Mouse (Mus musculus) lung, embryonic 15.5 days (tissue): ENCODE data around the gene Vezf1. TPM values are rescaled to one million over a fixed set of nuclear protein-coding genes. Genes with fewer than 3 reads are reported as not detected.

ENCODE experiments used
- ATAC-seq: fragments of 200-750 bp; cut with Nextera tagmentation; 2 replicates; pipeline ENCODE4 v1.8.0; 2017; ENCODE audit warnings: moderate number of reproducible peaks, borderline replicate concordance; ENCODE audit not compliant: low FRiP score, low TSS enrichment; ENCODE audit errors: extremely low read depth
- H3K27ac ChIP-seq: fragments of 300-500 bp; sonication (generic); 2 replicates; pipeline ENCODE4 v1.5.1; 2015; ENCODE audit warnings: moderate library complexity, mild to moderate bottlenecking, inconsistent platforms
- H3K27me3 ChIP-seq: fragments of 300-500 bp; sonication (generic); 2 replicates; pipeline ENCODE4 v1.6.1; 2015; ENCODE audit warnings: inconsistent platforms
- H3K36me3 ChIP-seq: fragments of 300-500 bp; sonication (generic); 2 replicates; pipeline ENCODE4 v1.6.1; 2015; ENCODE audit warnings: inconsistent platforms
- H3K4me1 ChIP-seq: fragments of 300-500 bp; sonication (generic); 2 replicates; pipeline ENCODE4 v1.6.1; 2015; ENCODE audit warnings: inconsistent platforms
- H3K4me2 ChIP-seq: fragments of 300-500 bp; sonication (generic); 2 replicates; pipeline ENCODE4 v1.6.1; 2015; ENCODE audit warnings: inconsistent platforms, mild to moderate bottlenecking, moderate library complexity
- H3K4me3 ChIP-seq: fragments of 300-500 bp; sonication (generic); 2 replicates; pipeline ENCODE4 v1.5.1; 2015; ENCODE audit warnings: mild to moderate bottlenecking, inconsistent platforms
- H3K9ac ChIP-seq: fragments of 300-500 bp; sonication (generic); 2 replicates; pipeline ENCODE4 v1.6.1; 2015; ENCODE audit warnings: inconsistent platforms
- H3K9me3 ChIP-seq: fragments of 300-500 bp; sonication (generic); 2 replicates; pipeline ENCODE4 v1.6.1; 2016; ENCODE audit warnings: inconsistent platforms
- WGBS: fragments of 180-500 bp; shearing (Covaris S2); methylation state at CpG from one replicate; pipeline ENCODE4 v1.1.7; 2015; 5-methylcytosine and 5-hydroxymethylcytosine counted together
- polyA plus RNA-seq: library from polyadenylated mRNA; unstranded; fragments of >200 nt; fragmentation: Nextera tagmentation; extraction: Ambion mirVana; gene quantifications from 2 replicates; pipeline ENCODE4 v1.2.1, GENCODE M21; 2015

Vezf1 gene
- polyA plus RNA-seq, 1 experiment from 2014 or later: 39.7 TPM

DNA sequence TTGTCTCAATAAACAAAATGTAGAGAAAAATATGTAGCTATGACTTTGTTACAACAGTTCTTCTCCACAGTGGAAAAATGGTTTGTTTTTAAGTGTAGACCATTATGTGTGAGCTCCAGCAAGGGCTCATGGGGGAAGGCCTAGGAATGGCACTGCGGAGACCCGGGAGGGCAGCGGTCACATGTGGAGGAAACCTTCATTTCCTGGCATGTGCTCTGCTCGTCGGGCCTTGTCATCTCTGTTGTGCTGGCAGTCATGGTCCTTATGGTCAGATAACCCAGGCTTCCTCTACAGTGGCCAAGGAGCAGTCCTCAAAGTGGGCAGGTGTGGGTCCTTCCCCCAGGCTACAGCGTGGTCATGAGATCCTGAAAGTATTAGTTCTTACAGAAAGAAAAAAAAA, 15.6 kb downstream of the Vezf1 start:
- Histone ChIP-seq H3K27ac (no peak overlapping the region), H3K36me3 (peaks cover 42% of the 10 kb centered on the region), H3K4me3 (no peak overlapping the region), H3K9me3 (no peaks in the 10 kb centered on the region), H3K27me3 (no peaks in the 10 kb centered on the region), H3K4me2 (no peak overlapping the region), H3K9ac (no peak overlapping the region), H3K4me1 (peaks cover 14% of the 10 kb centered on the region)
- ATAC-seq: no peak
- 66% methylated on average over 6 of the region's 6 CpGs for WGBS

- Histone ChIP-seq H3K4me3 (peak overlapping the region; percentile 35), H3K4me2 (peak overlapping the region; percentile 68), H3K9me3 (no peaks in the 10 kb centered on the region), H3K4me1 (peaks cover 14% of the 10 kb centered on the region), H3K27ac (peak overlapping the region; percentile 54), H3K27me3 (no peaks in the 10 kb centered on the region), H3K9ac (peak overlapping the region; percentile 24; the same call in 1 of the 2 replicates), H3K36me3 (peaks cover 10% of the 10 kb centered on the region)
- peak; percentile 96 for ATAC-seq
- WGBS: 5% methylated on average over 25 of the region's 25 CpGs
Measured at GRCm38 (mm10) chr11:88086737-88087627, 18.9 kb downstream of the Vezf1 start.

DNA sequence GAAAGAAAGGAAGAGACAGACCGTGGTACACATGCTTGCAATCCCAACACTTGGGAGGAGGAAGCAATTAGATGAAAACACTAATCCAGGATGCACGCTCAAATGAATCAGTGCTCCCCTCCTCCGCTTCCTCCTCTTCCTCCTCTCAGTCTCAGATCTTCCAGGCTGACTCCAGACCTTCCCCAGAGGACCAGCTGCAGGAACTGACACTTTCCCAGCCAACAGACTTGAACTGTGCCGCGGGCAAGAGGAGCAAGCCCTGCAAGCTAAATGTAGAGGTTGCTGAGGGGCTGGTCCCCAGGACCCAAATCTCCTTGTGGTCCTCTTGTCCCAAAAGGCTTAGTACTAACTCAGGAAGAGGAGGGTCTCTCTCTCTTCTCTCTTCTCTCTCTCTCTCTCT, 21.1 kb downstream of the Vezf1 start:
- Histone ChIP-seq H3K36me3 (no peaks in the 10 kb centered on the region; the same call in 1 of the 2 replicates), H3K9me3 (no peaks in the 10 kb centered on the region), H3K9ac (no peak overlapping the region), H3K4me3 (no peak overlapping the region), H3K4me1 (peaks cover 14% of the 10 kb centered on the region), H3K4me2 (no peak overlapping the region), H3K27me3 (no peaks in the 10 kb centered on the region), H3K27ac (no peak overlapping the region)
- 48% methylated on average over 5 of the region's 5 CpGs for WGBS
- ATAC-seq: no peak

- H3K36me3 ChIP-seq: no peaks in the 10 kb centered on the region
- no peak overlapping the region for H3K27ac ChIP-seq
- no peak for ATAC-seq
- H3K4me2 ChIP-seq: no peak overlapping the region
- H3K9me3 ChIP-seq: no peaks in the 10 kb centered on the region
- no peak overlapping the region for H3K4me3 ChIP-seq
- no peak overlapping the region for H3K9ac ChIP-seq
- H3K4me1 ChIP-seq: peaks cover 14% of the 10 kb centered on the region
- 74% methylated on average over 5 of the region's 5 CpGs for WGBS
- H3K27me3 ChIP-seq: no peaks in the 10 kb centered on the region
Measured at GRCm38 (mm10) chr11:88090293-88090692, 22.2 kb downstream of the Vezf1 start.

- Histone ChIP-seq H3K9ac (no peak overlapping the region), H3K9me3 (no peaks in the 10 kb centered on the region), H3K27ac (no peak overlapping the region), H3K4me1 (peaks cover 10% of the 10 kb centered on the region), H3K4me3 (no peak overlapping the region), H3K36me3 (no peaks in the 10 kb centered on the region), H3K27me3 (no peaks in the 10 kb centered on the region), H3K4me2 (no peak overlapping the region)
- whole genome bisulfite sequencing: 67% methylated on average over 1 of the region's 1 CpGs
- ATAC-seq: no peak
Measured at GRCm38 (mm10) chr11:88091949-88092348, 23.9 kb downstream of the Vezf1 start.

DNA sequence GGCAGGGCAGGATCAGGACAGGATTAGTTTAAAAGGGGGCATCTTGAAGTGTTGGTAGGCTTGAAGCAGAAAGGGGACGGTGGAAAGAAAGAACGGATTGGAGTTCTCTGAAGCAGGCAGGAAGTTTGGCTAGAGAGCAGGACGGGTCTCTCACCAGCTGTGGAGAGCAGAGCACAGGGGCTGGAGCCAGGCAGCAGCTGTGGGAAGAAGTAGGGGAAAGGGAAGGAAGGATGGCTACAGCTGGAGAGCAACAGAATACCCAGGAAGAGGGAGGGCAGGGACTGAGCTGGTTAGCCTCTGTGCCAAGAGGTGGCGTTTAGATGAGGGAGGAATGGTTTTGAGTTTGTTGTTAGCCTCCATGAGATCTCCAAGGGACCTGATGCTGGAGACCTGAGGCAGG, 29.1 kb downstream of the Vezf1 start:
- H3K36me3 ChIP-seq: no peaks in the 10 kb centered on the region
- H3K27me3 ChIP-seq: no peaks in the 10 kb centered on the region
- ATAC-seq: peak; percentile 31; the same call in 1 of the 2 replicates
- H3K9me3 ChIP-seq: no peaks in the 10 kb centered on the region
- peaks cover 32% of the 10 kb centered on the region for H3K4me1 ChIP-seq
- no peak overlapping the region for H3K9ac ChIP-seq
- H3K27ac ChIP-seq: peak overlapping the region; percentile 30; the same call in 1 of the 2 replicates
- H3K4me3 ChIP-seq: no peak overlapping the region
- 6% methylated on average over 4 of the region's 4 CpGs for WGBS
- H3K4me2 ChIP-seq: peak overlapping the region; percentile 33; the same call in 1 of the 2 replicates

GRCm38 (mm10) chr11:88098021-88098729, 30.1 kb downstream of the Vezf1 start, which contains the start of gene Cuedc1:
Cuedc1 (plus strand) TSS chr11:88098058.
- H3K9me3 ChIP-seq: no peaks in the 10 kb centered on the region
- H3K4me1 ChIP-seq: peaks cover 37% of the 10 kb centered on the region
- H3K27ac ChIP-seq: peak within 1 kb of the TSS; percentile 90
- no peaks in the 10 kb centered on the region for H3K27me3 ChIP-seq
- H3K4me3 ChIP-seq: peak within 1 kb of the TSS; percentile 88
- peak within 1 kb of the TSS; percentile 87 for H3K9ac ChIP-seq
- WGBS: 21% methylated on average over 17 of the region's 17 CpGs
- H3K36me3 ChIP-seq: no peaks in the 10 kb centered on the region
- ATAC-seq: no peak
- H3K4me2 ChIP-seq: peak within 1 kb of the TSS; percentile 93

DNA sequence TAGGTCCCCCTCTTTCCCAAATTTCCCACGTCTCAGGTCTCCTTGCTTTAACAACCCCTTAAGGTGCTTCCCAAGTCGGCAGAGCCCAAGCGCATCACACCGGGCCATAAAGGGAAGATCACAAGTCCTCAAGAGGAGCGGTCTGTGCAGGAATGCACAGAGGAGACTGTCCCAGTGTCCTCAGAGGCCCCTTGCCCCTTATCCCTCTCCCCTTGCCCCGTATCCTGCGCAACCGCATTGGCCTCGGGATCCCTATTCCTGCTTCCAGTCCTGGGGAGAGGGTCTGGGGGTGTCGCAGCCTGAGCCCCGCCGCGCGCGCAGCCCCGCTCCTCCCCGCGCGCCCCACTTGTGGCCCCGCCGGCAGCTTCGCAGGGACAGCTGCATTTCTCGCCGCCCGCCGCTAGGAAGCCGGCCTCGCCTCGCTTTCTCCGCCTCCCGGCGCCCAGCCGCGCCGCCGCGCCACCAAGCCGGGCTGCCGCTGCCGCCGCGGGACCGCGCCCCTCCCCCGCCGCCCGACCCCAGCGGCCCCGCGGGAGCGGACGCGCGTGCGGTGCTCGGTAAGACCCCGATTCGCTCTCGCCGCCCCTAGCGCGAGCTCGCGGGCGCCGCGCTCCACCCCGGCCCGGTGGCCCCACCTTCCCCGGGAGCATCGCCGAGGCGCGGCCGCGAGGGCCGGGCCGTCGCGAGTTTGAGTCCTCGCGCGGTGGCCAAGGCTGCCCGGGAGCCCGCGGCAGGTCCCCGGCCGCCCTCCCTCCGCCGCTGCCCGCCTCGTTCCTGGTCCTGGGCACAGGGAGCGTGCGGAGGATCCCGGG, 30.9 kb downstream of the Vezf1 start:
- under 1% methylated on average over 76 of the region's 95 CpGs for WGBS

GRCm38 (mm10) chr11:88099599-88100023, 31.5 kb downstream of the Vezf1 start:
- H3K27me3 ChIP-seq: no peaks in the 10 kb centered on the region
- H3K4me1 ChIP-seq: peaks cover 39% of the 10 kb centered on the region
- peak overlapping the region; percentile 90 for H3K27ac ChIP-seq
- H3K36me3 ChIP-seq: no peaks in the 10 kb centered on the region
- H3K9ac ChIP-seq: peak overlapping the region; percentile 87
- H3K9me3 ChIP-seq: no peaks in the 10 kb centered on the region
- peak; percentile 71 for ATAC-seq
- H3K4me2 ChIP-seq: peak overlapping the region; percentile 93
- H3K4me3 ChIP-seq: peak overlapping the region; percentile 88
- under 1% methylated on average over 38 of the region's 38 CpGs for WGBS

More for the DNA sequence above, 30.9 kb downstream of the Vezf1 start:
- Histone ChIP-seq H3K27me3 (no peaks in the 10 kb centered on the region), H3K9ac (peak overlapping the region; percentile 87), H3K36me3 (no peaks in the 10 kb centered on the region), H3K4me1 (peaks cover 39% of the 10 kb centered on the region), H3K4me3 (peak overlapping the region; percentile 88), H3K4me2 (peak overlapping the region; percentile 93), H3K27ac (peak overlapping the region; percentile 90), H3K9me3 (no peaks in the 10 kb centered on the region)
- ATAC-seq: peak; percentile 63

DNA sequence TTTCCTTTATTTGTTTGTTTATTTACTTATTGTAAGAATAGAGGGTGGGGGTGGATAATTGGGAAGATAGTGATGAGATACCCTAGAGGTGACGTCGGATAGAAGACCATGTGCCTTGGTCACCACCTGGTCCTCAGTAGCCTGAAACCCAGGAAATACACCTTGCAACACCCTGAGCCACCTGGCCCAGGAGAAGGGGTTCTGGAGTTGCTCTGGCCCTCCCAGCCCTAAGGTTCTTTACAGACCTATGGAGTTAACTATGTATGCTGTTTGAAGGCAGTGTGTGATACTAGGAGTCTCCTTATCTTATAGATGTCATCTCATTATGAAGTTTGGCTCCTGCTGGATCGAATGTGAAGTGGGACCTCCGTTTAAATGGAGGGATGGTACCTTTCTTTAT, 32.1 kb downstream of the Vezf1 start:
- peak overlapping the region; percentile 87; the same call in 1 of the 2 replicates for H3K9ac ChIP-seq

More for the DNA sequence above, 32.1 kb downstream of the Vezf1 start:
- peak overlapping the region; percentile 88 for H3K4me3 ChIP-seq
- no peaks in the 10 kb centered on the region for H3K9me3 ChIP-seq
- H3K4me2 ChIP-seq: peak overlapping the region; percentile 93
- ATAC-seq: no peak
- H3K4me1 ChIP-seq: peaks cover 41% of the 10 kb centered on the region
- H3K27ac ChIP-seq: 0 out of 2 replicates have a peak overlapping the region, but pooled peaks have one; percentile 24
- H3K36me3 ChIP-seq: no peaks in the 10 kb centered on the region
- WGBS: 31% methylated on average over 4 of the region's 4 CpGs
- H3K27me3 ChIP-seq: no peaks in the 10 kb centered on the region
